Mouse (Mus musculus): ENCODE data around the gene Kcnh8. TPM values are rescaled to one million over a fixed set of nuclear protein-coding genes. Genes with fewer than 3 reads are reported as not detected.

The Kcnh8 gene
- polyA plus RNA-seq, 1 experiment, result 0.04 TPM

DNA sequence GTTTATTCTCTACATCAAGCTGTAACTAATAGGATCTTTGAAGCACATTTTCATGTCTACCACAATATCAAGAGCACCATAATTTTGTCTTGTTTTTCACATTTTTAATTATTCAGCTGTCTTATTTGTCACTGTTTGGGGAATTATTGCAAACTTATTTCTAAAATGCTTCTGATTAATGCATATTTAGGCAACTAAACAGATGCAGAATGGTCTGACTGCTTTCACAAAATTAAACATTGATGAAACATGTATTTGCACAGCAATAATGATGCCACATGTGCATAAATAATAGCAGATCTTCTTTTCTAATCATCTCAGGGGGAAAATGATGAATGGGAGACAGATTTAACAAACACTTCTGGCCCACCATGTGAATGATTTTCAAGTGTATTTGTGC lies 341.5 kb downstream of the Kcnh8 start:
- Histone ChIP-seq H3K4me3 (ENCODE audit: low read depth, low read length) (no peak overlapping the region), H3K4me1 (ENCODE audit: control insufficient read depth, insufficient read depth, insufficient read length, low read length) (no peaks in the 10 kb centered on the region), H3K27ac (ENCODE audit: insufficient read depth, low read depth, low read length) (no peak overlapping the region), H3K27me3 (ENCODE audit: control insufficient read depth, insufficient read depth, low read length) (no peaks in the 10 kb centered on the region), H3K36me3 (ENCODE audit: control insufficient read depth, insufficient read depth, low read length) (no peaks in the 10 kb centered on the region)
- TF ChIP-seq CTCF (IDR thresholded peaks at IDR 0.05; ENCODE audit: extremely low read depth, insufficient read length, insufficient replicate concordance, low read depth, low read length), result no peak
- TF ChIP-seq POLR2A (IDR thresholded peaks at IDR 0.05; ENCODE audit: low read depth, low read length), result no peak

DNA sequence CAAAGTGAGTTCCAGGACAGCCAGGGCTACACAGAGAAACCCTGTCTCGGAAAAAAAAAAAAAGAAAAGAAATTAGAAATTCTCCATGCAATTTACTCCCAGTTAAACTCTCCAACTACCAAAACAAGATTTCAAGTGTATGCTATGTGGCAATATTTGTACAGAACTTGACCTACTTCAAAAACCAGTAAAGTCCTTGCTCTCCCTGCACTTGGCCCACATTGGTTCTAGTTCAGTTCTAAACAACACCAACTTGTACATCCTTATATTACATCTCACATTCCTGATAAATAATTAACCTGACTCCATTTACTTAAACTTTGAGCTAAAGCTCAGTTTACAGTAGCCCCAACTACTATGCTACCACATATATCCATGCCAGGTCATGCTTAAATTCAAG lies 370.2 kb downstream of the Kcnh8 start:
- Histone ChIP-seq H3K27ac (ENCODE audit: insufficient read depth, low read depth, low read length) (no peak overlapping the region), H3K27me3 (ENCODE audit: control insufficient read depth, insufficient read depth, low read length) (no peaks in the 10 kb centered on the region), H3K4me3 (ENCODE audit: low read depth, low read length) (no peak overlapping the region), H3K4me1 (ENCODE audit: control insufficient read depth, insufficient read depth, insufficient read length, low read length) (no peaks in the 10 kb centered on the region), H3K36me3 (ENCODE audit: control insufficient read depth, insufficient read depth, low read length) (no peaks in the 10 kb centered on the region)
- no peak for TF ChIP-seq POLR2A (IDR thresholded peaks at IDR 0.05; ENCODE audit: low read depth, low read length)
- TF ChIP-seq CTCF (IDR thresholded peaks at IDR 0.05; ENCODE audit: extremely low read depth, insufficient read length, insufficient replicate concordance, low read depth, low read length), result no peak
- WGBS, result 64% methylated on average over 1 of the region's 1 CpGs

DNA sequence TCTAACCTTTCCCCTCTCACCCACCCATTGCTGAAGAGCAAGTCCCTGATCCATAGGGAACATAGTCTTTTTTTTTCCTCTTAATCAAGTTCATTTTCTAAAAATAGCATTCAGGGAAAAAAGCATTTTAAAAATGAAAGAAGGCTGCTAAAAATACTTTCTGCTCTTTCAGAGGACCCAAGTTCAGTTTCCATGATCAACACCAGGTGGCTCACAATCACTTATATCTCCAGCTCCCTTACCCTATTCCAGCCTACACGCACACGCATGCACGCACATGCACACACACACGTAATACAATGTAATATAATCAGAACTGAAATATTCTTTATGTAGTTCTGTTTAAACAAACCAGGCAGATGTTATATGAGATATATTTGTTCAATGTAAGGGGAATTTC lies 378.4 kb downstream of the Kcnh8 start:
- H3K27me3 ChIP-seq (ENCODE audit: control insufficient read depth, insufficient read depth, low read length), result no peaks in the 10 kb centered on the region
- 95% methylated on average over 4 of the region's 4 CpGs for WGBS
- H3K27ac ChIP-seq (ENCODE audit: insufficient read depth, low read depth, low read length), result no peak overlapping the region
- no peaks in the 10 kb centered on the region for H3K36me3 ChIP-seq (ENCODE audit: control insufficient read depth, insufficient read depth, low read length)
- no peak overlapping the region for H3K4me3 ChIP-seq (ENCODE audit: low read depth, low read length)
- TF ChIP-seq POLR2A (IDR thresholded peaks at IDR 0.05; ENCODE audit: low read depth, low read length), result no peak
- no peak for TF ChIP-seq CTCF (IDR thresholded peaks at IDR 0.05; ENCODE audit: extremely low read depth, insufficient read length, insufficient replicate concordance, low read depth, low read length)
- no peaks in the 10 kb centered on the region for H3K4me1 ChIP-seq (ENCODE audit: control insufficient read depth, insufficient read depth, insufficient read length, low read length)

Measured in small intestine, adult 2 months (tissue).